Mouse (Mus musculus): Measurements from ENCODE around the gene Drosha. TPM values are rescaled to one million over a fixed set of nuclear protein-coding genes. Genes with fewer than 3 reads are reported as not detected.
"Not testable (repeated sequence)": the region's sequence is repeated elsewhere in the genome, so short reads cannot be mapped to it uniquely, and the experiment has no call there.

Gene Drosha
- polyA plus RNA-seq, 1 experiment: 14.6 TPM

DNA sequence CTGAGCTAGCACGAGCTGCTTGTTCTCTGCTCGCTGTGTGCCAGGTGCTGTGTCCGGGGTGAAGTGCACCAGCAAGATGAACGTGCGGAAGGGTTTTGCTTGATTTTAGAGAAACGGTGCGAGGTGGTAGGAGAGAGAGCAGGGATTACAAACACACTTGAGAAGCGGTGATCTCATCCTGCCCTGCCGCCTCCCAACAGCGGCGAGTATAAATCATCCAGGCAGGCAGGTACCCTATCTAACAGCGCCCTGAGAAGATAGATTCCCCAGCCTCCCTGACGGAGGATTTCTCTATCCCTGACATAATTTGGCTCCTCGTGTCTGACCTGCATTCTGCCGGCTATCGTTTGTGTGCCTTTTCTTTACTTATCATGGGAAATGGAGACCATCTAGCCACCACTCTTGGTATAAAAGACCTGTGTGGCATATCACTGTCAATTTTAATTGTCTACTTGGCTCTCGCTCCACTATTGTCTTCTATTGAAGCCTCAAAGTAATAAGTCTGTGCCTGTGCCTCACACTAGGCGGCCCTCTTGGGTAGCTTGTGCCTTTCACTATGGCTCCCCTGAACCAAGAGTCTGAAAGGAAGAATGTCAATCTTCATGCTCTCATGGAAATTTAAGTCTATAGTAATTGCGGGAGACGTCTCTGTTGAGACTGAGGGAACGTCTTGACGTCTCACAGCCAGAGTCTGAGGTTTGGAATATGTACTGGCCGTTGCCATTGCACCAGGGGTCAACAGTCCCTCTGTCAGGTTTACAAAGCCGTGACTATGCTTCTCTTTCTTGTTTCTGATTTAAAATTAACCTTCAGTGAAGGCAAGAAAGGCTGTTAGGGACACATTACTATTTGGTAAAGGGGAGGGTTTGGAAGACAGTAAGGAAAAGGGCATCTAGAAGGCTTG is 95.6 kb downstream of the Drosha start:
- TF ChIP-seq POLR2A (IDR thresholded peaks at IDR 0.05; ENCODE audit: borderline replicate concordance, low read depth, low read length): no peak
- no peak for TF ChIP-seq CTCF (IDR thresholded peaks at IDR 0.05; ENCODE audit: low read depth, low read length)
- no peak overlapping the region for H3K27ac ChIP-seq (ENCODE audit: insufficient read depth, low read depth, low read length)
- no peak overlapping the region for H3K4me3 ChIP-seq (ENCODE audit: insufficient read depth, low read length)
- no peaks in the 10 kb centered on the region for H3K4me1 ChIP-seq (ENCODE audit: control insufficient read depth, insufficient read depth, low read length)

DNA sequence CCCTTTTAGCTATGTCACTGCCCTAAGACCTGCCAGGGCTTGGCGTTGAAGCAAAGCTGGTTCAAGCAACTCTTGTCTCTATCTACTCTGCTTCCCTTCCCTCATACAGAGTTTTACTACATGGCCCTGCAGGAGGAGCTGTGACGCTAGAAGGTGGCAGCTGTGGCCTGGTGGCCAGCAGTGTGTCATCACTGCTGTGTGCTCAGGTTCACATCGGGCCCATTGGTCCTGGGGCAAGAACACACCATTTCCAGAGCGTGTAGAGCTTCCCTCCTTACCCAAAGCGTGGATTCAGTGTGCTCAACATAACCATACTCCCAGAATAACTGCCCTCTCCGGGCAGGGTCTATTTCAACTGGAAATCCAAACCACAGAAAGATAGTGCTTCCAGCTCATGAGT is 97.3 kb downstream of the Drosha start:
- TF ChIP-seq CTCF (IDR thresholded peaks at IDR 0.05; ENCODE audit: low read depth, low read length): no peak
- TF ChIP-seq POLR2A (IDR thresholded peaks at IDR 0.05; ENCODE audit: borderline replicate concordance, low read depth, low read length): no peak
- H3K27ac ChIP-seq (ENCODE audit: insufficient read depth, low read depth, low read length): no peak overlapping the region
- no peaks in the 10 kb centered on the region for H3K4me1 ChIP-seq (ENCODE audit: control insufficient read depth, insufficient read depth, low read length)
- H3K4me3 ChIP-seq (ENCODE audit: insufficient read depth, low read length): no peak overlapping the region

GRCm38 (mm10) chr15:12923826-12924225 is 99.2 kb downstream of the Drosha start:
- H3K4me1 ChIP-seq (ENCODE audit: control insufficient read depth, insufficient read depth, low read length): no peaks in the 10 kb centered on the region
- no peak overlapping the region for H3K27ac ChIP-seq (ENCODE audit: insufficient read depth, low read depth, low read length)
- no peak overlapping the region for H3K4me3 ChIP-seq (ENCODE audit: insufficient read depth, low read length)
- TF ChIP-seq CTCF (IDR thresholded peaks at IDR 0.05; ENCODE audit: low read depth, low read length) (no peak), POLR2A (IDR thresholded peaks at IDR 0.05; ENCODE audit: borderline replicate concordance, low read depth, low read length) (no peak)

- Histone ChIP-seq H3K27ac (ENCODE audit: insufficient read depth, low read depth, low read length) (no peak overlapping the region), H3K4me1 (ENCODE audit: control insufficient read depth, insufficient read depth, low read length) (no peaks in the 10 kb centered on the region), H3K4me3 (ENCODE audit: insufficient read depth, low read length) (no peak overlapping the region)
- TF ChIP-seq CTCF (IDR thresholded peaks at IDR 0.05; ENCODE audit: low read depth, low read length) (no peak), POLR2A (IDR thresholded peaks at IDR 0.05; ENCODE audit: borderline replicate concordance, low read depth, low read length) (no peak)
These were observed 106.9 kb downstream of the Drosha start for GRCm38 (mm10) chr15:12931481-12931880.

- no peak overlapping the region for H3K27ac ChIP-seq (ENCODE audit: insufficient read depth, low read depth, low read length)
- TF ChIP-seq CTCF (IDR thresholded peaks at IDR 0.05; ENCODE audit: low read depth, low read length) (no peak), POLR2A (IDR thresholded peaks at IDR 0.05; ENCODE audit: borderline replicate concordance, low read depth, low read length) (no peak)
- no peak overlapping the region for H3K4me3 ChIP-seq (ENCODE audit: insufficient read depth, low read length)
- H3K4me1 ChIP-seq (ENCODE audit: control insufficient read depth, insufficient read depth, low read length): no peaks in the 10 kb centered on the region
These were observed 111.7 kb downstream of the Drosha start for GRCm38 (mm10) chr15:12936217-12936732.

GRCm38 (mm10) chr15:12937326-12937725 is 112.7 kb downstream of the Drosha start:
- H3K4me1 ChIP-seq (ENCODE audit: control insufficient read depth, insufficient read depth, low read length); H3K4me3 ChIP-seq (ENCODE audit: insufficient read depth, low read length); H3K27ac ChIP-seq (ENCODE audit: insufficient read depth, low read depth, low read length): not testable (repeated sequence)

DNA sequence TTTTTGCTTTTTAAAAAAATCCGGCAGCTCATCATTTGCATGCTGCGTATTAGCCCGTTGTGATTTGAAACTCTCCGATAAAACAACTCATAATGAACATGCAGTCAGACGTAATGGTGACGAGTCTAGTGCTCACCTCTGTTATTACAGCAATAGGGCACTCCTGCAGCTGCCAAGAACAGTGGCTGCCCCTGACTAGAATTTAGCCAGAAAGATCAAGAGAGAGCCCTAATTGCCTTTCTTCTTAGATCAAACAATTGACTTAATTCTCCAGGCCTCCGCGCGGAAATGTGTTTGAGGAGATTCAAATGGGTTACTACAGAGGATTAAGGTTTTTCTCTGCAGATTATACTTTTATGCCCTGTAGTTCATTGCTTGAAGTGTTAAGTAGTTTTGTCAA is 116.5 kb downstream of the Drosha start:
- Histone ChIP-seq H3K27ac (ENCODE audit: insufficient read depth, low read depth, low read length) (no peak overlapping the region), H3K4me3 (ENCODE audit: insufficient read depth, low read length) (no peak overlapping the region), H3K4me1 (ENCODE audit: control insufficient read depth, insufficient read depth, low read length) (no peaks in the 10 kb centered on the region)
- TF ChIP-seq CTCF (IDR thresholded peaks at IDR 0.05; ENCODE audit: low read depth, low read length) (no peak), POLR2A (IDR thresholded peaks at IDR 0.05; ENCODE audit: borderline replicate concordance, low read depth, low read length) (no peak)

- Histone ChIP-seq H3K4me3 (ENCODE audit: insufficient read depth, low read length) (no peak overlapping the region), H3K27ac (ENCODE audit: insufficient read depth, low read depth, low read length) (no peak overlapping the region), H3K4me1 (ENCODE audit: control insufficient read depth, insufficient read depth, low read length) (no peaks in the 10 kb centered on the region)
- no peak for TF ChIP-seq CTCF (IDR thresholded peaks at IDR 0.05; ENCODE audit: low read depth, low read length)
- TF ChIP-seq POLR2A (IDR thresholded peaks at IDR 0.05; ENCODE audit: borderline replicate concordance, low read depth, low read length): no peak
These were observed 117.1 kb downstream of the Drosha start for GRCm38 (mm10) chr15:12941651-12942180.

DNA sequence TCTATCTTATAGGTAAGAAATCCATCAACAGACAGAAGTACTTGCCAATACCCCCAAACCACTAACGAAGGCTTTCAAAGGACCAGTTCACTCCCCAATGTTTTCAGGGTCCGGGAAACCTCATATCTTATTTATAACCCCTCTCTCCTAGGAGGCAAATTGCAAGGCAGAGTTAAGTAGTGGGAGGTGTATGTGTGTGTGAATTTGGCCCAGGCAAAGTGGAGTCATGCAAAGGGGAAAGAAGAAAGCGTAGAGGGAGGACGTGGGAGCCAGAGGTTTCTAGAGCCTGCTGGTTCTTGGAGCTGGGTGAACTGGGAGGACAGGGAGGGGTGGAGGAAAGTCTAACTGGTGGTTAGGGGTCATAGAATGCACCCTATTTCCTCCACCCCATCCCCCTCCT is 117.8 kb downstream of the Drosha start:
- TF ChIP-seq CTCF (IDR thresholded peaks at IDR 0.05; ENCODE audit: low read depth, low read length): no peak
- no peak for TF ChIP-seq POLR2A (IDR thresholded peaks at IDR 0.05; ENCODE audit: borderline replicate concordance, low read depth, low read length)
- H3K27ac ChIP-seq (ENCODE audit: insufficient read depth, low read depth, low read length): no peak overlapping the region
- no peaks in the 10 kb centered on the region for H3K4me1 ChIP-seq (ENCODE audit: control insufficient read depth, insufficient read depth, low read length)
- no peak overlapping the region for H3K4me3 ChIP-seq (ENCODE audit: insufficient read depth, low read length)

DNA sequence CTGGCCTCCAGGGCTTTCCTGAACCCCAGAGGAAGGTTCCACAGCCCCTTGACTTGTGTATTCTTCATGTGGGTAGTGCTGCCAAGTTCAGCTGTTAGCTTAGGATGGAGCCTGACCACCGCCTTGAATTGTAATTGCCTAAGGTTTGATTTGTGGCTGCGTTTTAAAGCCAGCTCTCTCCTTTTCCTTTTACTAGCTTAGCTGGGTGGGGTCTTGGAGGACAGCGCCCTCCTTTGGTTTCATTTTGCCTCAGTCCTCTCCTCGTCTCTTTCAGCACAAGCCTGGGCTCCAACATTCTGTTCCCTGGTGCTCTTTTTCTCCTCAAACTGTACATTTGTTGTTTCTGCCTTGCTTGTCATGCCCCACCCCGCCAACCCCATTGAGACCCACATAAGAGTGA is 133.4 kb downstream of the Drosha start:
- H3K4me3 ChIP-seq (ENCODE audit: insufficient read depth, low read length): no peak overlapping the region
- TF ChIP-seq POLR2A (IDR thresholded peaks at IDR 0.05; ENCODE audit: borderline replicate concordance, low read depth, low read length) (no peak), CTCF (IDR thresholded peaks at IDR 0.05; ENCODE audit: low read depth, low read length) (no peak)
- no peaks in the 10 kb centered on the region for H3K4me1 ChIP-seq (ENCODE audit: control insufficient read depth, insufficient read depth, low read length)
- H3K27ac ChIP-seq (ENCODE audit: insufficient read depth, low read depth, low read length): no peak overlapping the region

Measured in bone marrow macrophage, adult 2 months (primary cell).